Mouse (Mus musculus) cerebellum, adult 2 months (tissue): ENCODE measurements at regions not wholly inside any gene's neighbourhood (a gene's known extent, or its start where the extent isn't known, plus 50 kb on each side); places are given as distances from the start of the nearest gene placed in this dataset.
A peak's percentile ranks its signal among the peaks of the same experiment; 100 is the strongest.

Source experiments
- DNase-seq, 2 experiments: peaks; one replicate each; pipeline ENCODE4 v3.0.0; 2021
- H3K27ac ChIP-seq: fragments of 200-500 bp; 2 replicates; pipeline ENCODE4 v1.5.1; 2012; ENCODE audit warnings: low read length, control low read depth, inconsistent platforms; ENCODE audit not compliant: insufficient read depth
- H3K27me3 ChIP-seq: fragments of 200-500 bp; 2 replicates; pipeline ENCODE4 v1.6.1; 2012; ENCODE audit warnings: inconsistent platforms, mild to moderate bottlenecking, low read length, moderate library complexity; ENCODE audit not compliant: control insufficient read depth, insufficient read depth
- H3K4me1 ChIP-seq: fragments of 200-500 bp; 2 replicates; pipeline ENCODE4 v1.6.1; 2011; ENCODE audit warnings: low read length; ENCODE audit not compliant: control insufficient read depth, insufficient read depth
- H3K4me3 ChIP-seq: fragments of 200-500 bp; replicated peaks from 2 replicates; pipeline ENCODE3; 2011; ENCODE audit warnings: mild to moderate bottlenecking, low read depth, low read length, control low read depth; ENCODE audit not compliant: insufficient read depth
- CTCF ChIP-seq: fragments of 200-500 bp; IDR thresholded peaks from 2 replicates; pipeline ENCODE4 v1.5.1; 2011; ENCODE audit warnings: low read depth, mild to moderate bottlenecking, control low read depth, low read length, moderate library complexity, borderline replicate concordance; ENCODE audit not compliant: insufficient read depth
- POLR2A ChIP-seq: fragments of 200-500 bp; IDR thresholded peaks from 2 replicates; pipeline ENCODE4 v1.6.1; 2011; ENCODE audit warnings: low read length, control low read depth, borderline replicate concordance; ENCODE audit not compliant: insufficient read depth
- WGBS: fragments of 180-500 bp; shearing (Covaris S2); methylation state at CpG from one replicate; pipeline ENCODE4 v1.1.7; 2018; 5-methylcytosine and 5-hydroxymethylcytosine counted together

GRCm38 (mm10) chr11:52578471-52578870 lies 182.2 kb downstream of the 9530068E07Rik start:
- H3K27ac ChIP-seq = no peak overlapping the region
- no peak for DNase-seq
- TF ChIP-seq CTCF = no peak
- no peak for TF ChIP-seq POLR2A
- no peaks in the 10 kb centered on the region for H3K27me3 ChIP-seq
- 22% methylated on average over 9 of the region's 9 CpGs for WGBS
- H3K4me3 ChIP-seq = no peak overlapping the region
- no peaks in the 10 kb centered on the region for H3K4me1 ChIP-seq

- WGBS = 73% methylated on average over 13 of the region's 13 CpGs
- no peak overlapping the region for H3K27ac ChIP-seq
- H3K27me3 ChIP-seq = no peaks in the 10 kb centered on the region
- DNase-seq = no peak
- TF ChIP-seq POLR2A = no peak
- TF ChIP-seq CTCF = no peak
- no peak overlapping the region for H3K4me3 ChIP-seq
- H3K4me1 ChIP-seq = no peaks in the 10 kb centered on the region
Observed at GRCm38 (mm10) chr11:52579764-52580377, 183.6 kb downstream of the 9530068E07Rik start.

- TF ChIP-seq POLR2A (no peak), CTCF (no peak)
- WGBS = 28% methylated on average over 9 of the region's 9 CpGs
- Histone ChIP-seq H3K27ac (no peak overlapping the region), H3K4me3 (no peak overlapping the region), H3K27me3 (no peaks in the 10 kb centered on the region), H3K4me1 (no peaks in the 10 kb centered on the region)
- DNase-seq = no peak
Observed at GRCm38 (mm10) chr11:52591596-52592180, 172.7 kb upstream of the Fstl4 start.

GRCm38 (mm10) chr11:52594092-52594491 lies 170.3 kb upstream of the Fstl4 start:
- Histone ChIP-seq H3K27ac (no peak overlapping the region), H3K4me3 (no peak overlapping the region), H3K4me1 (no peaks in the 10 kb centered on the region), H3K27me3 (no peaks in the 10 kb centered on the region)
- no peak for DNase-seq
- TF ChIP-seq POLR2A = no peak
- no peak for TF ChIP-seq CTCF
- WGBS = 89% methylated on average over 4 of the region's 4 CpGs

GRCm38 (mm10) chr11:52601196-52601595 lies 163.2 kb upstream of the Fstl4 start:
- no peak for DNase-seq
- Histone ChIP-seq H3K27me3 (no peaks in the 10 kb centered on the region), H3K4me1 (no peaks in the 10 kb centered on the region), H3K27ac (no peak overlapping the region), H3K4me3 (no peak overlapping the region)
- WGBS = 90% methylated on average over 6 of the region's 6 CpGs
- no peak for TF ChIP-seq POLR2A
- TF ChIP-seq CTCF = no peak

- Histone ChIP-seq H3K27me3 (no peaks in the 10 kb centered on the region), H3K4me3 (no peak overlapping the region), H3K4me1 (no peaks in the 10 kb centered on the region), H3K27ac (no peak overlapping the region)
- DNase-seq = peak; percentile 13 to 14
- no peak for TF ChIP-seq CTCF
- TF ChIP-seq POLR2A = no peak
- 13% methylated on average over 15 of the region's 15 CpGs for WGBS
Observed at GRCm38 (mm10) chr11:52602061-52602561, 162.3 kb upstream of the Fstl4 start.

- Histone ChIP-seq H3K27ac (no peak overlapping the region), H3K4me1 (no peaks in the 10 kb centered on the region), H3K27me3 (no peaks in the 10 kb centered on the region), H3K4me3 (no peak overlapping the region)
- WGBS = 85% methylated on average over 5 of the region's 5 CpGs
- TF ChIP-seq CTCF (no peak), POLR2A (no peak)
- DNase-seq = no peak
Observed at GRCm38 (mm10) chr11:52602796-52603195, 161.6 kb upstream of the Fstl4 start.

- WGBS = 94% methylated on average over 1 of the region's 1 CpGs
- Histone ChIP-seq H3K4me3 (no peak overlapping the region), H3K4me1 (no peaks in the 10 kb centered on the region), H3K27ac (no peak overlapping the region), H3K27me3 (no peaks in the 10 kb centered on the region)
- DNase-seq = no peak
- no peak for TF ChIP-seq POLR2A
Observed at GRCm38 (mm10) chr11:52610681-52611165, 153.7 kb upstream of the Fstl4 start.
